Mouse (Mus musculus) hindbrain, embryonic 12.5 days (tissue): Measurements from ENCODE around the gene Tmem259. TPM values are rescaled to one million over a fixed set of nuclear protein-coding genes. Genes with fewer than 3 reads are reported as not detected.

Experiments used
- ATAC-seq: fragments of 200-750 bp; cut with Nextera tagmentation; 2 replicates; pipeline ENCODE4 v1.8.0; 2017; ENCODE audit warnings: moderate TSS enrichment; ENCODE audit not compliant: low FRiP score
- H3K27ac ChIP-seq: fragments of 300-500 bp; sonication (generic); 2 replicates; pipeline ENCODE4 v1.5.1; 2016; ENCODE audit warnings: mild to moderate bottlenecking
- H3K27me3 ChIP-seq: fragments of 300-500 bp; sonication (generic); 2 replicates; pipeline ENCODE4 v1.6.1; 2016; ENCODE audit warnings: mild to moderate bottlenecking
- H3K36me3 ChIP-seq: fragments of 300-500 bp; sonication (generic); 2 replicates; pipeline ENCODE4 v1.6.1; 2016; ENCODE audit warnings: mild to moderate bottlenecking
- H3K4me1 ChIP-seq: fragments of 300-500 bp; sonication (generic); 2 replicates; pipeline ENCODE4 v1.6.1; 2016
- H3K4me2 ChIP-seq: fragments of 300-500 bp; sonication (generic); replicated peaks from 2 replicates; pipeline ENCODE4 v1.6.1; 2016; ENCODE audit warnings: mild to moderate bottlenecking
- H3K4me3 ChIP-seq: fragments of 300-500 bp; sonication (generic); 2 replicates; pipeline ENCODE4 v1.5.1; 2016; ENCODE audit warnings: mild to moderate bottlenecking
- H3K9ac ChIP-seq: fragments of 300-500 bp; sonication (generic); 2 replicates; pipeline ENCODE4 v1.6.1; 2016; ENCODE audit warnings: mild to moderate bottlenecking, moderate library complexity
- H3K9me3 ChIP-seq: fragments of 300-500 bp; sonication (generic); replicated peaks from 2 replicates; pipeline ENCODE4 v1.6.1; 2016; ENCODE audit warnings: mild to moderate bottlenecking
- WGBS: fragments of 180-500 bp; shearing (Covaris S2); methylation state at CpG from one replicate; pipeline ENCODE4 v1.1.7; 2016; 5-methylcytosine and 5-hydroxymethylcytosine counted together
- polyA plus RNA-seq: library from polyadenylated mRNA; unstranded; fragments of >200 nt; fragmentation: Nextera tagmentation; extraction: Ambion mirVana; gene quantifications from 2 replicates; pipeline ENCODE4 v1.2.1, GENCODE M21; 2016

Gene Tmem259
- polyA plus RNA-seq, 1 experiment from 2014 or later = 25.5 TPM

- Histone ChIP-seq H3K4me3 (peak overlapping the region; percentile 89), H3K4me1 (peaks cover 51% of the 10 kb centered on the region), H3K27me3 (peaks cover 11% of the 10 kb centered on the region), H3K4me2 (peak overlapping the region; percentile 84), H3K9me3 (no peaks in the 10 kb centered on the region), H3K36me3 (peaks cover 23% of the 10 kb centered on the region), H3K9ac (peak overlapping the region; percentile 95), H3K27ac (peak overlapping the region; percentile 96)
- no peak for ATAC-seq
- WGBS = under 1% methylated on average over 24 of the region's 29 CpGs
Measured at GRCm38 (mm10) chr10:79928030-79928694, 56.0 kb downstream of the Tmem259 start.

GRCm38 (mm10) chr10:79927324-79928029 lies 56.7 kb downstream of the Tmem259 start:
- peak overlapping the region; percentile 95 for H3K9ac ChIP-seq
- WGBS = under 1% methylated on average over 54 of the region's 54 CpGs
- peaks cover 45% of the 10 kb centered on the region for H3K4me1 ChIP-seq
- no peaks in the 10 kb centered on the region for H3K9me3 ChIP-seq
- peaks cover 18% of the 10 kb centered on the region for H3K36me3 ChIP-seq
- peak; percentile 36 for ATAC-seq
- H3K27me3 ChIP-seq = peaks cover 18% of the 10 kb centered on the region
- H3K4me2 ChIP-seq = peak overlapping the region; percentile 84
- H3K27ac ChIP-seq = peak overlapping the region; percentile 96
- peak overlapping the region; percentile 89 for H3K4me3 ChIP-seq

GRCm38 (mm10) chr10:79926491-79927323 lies 57.4 kb downstream of the Tmem259 start, which contains the start of gene Arid3a:
TSS of gene Arid3a (plus strand) at chr10:79927043.
- Histone ChIP-seq H3K4me1 (peaks cover 39% of the 10 kb centered on the region), H3K27me3 (peaks cover 25% of the 10 kb centered on the region), H3K9me3 (no peaks in the 10 kb centered on the region), H3K4me3 (peak within 1 kb of the TSS; percentile 89), H3K27ac (peak within 1 kb of the TSS; percentile 96), H3K36me3 (peaks cover 10% of the 10 kb centered on the region), H3K4me2 (peak within 1 kb of the TSS; percentile 84), H3K9ac (peak within 1 kb of the TSS; percentile 95)
- under 1% methylated on average over 63 of the region's 63 CpGs for WGBS
- ATAC-seq = peak; percentile 74

- H3K9me3 ChIP-seq = no peaks in the 10 kb centered on the region
- no peak for ATAC-seq
- H3K27ac ChIP-seq = no peak overlapping the region
- peak overlapping the region; percentile 95 for H3K9ac ChIP-seq
- peaks cover 2% of the 10 kb centered on the region for H3K36me3 ChIP-seq
- peaks cover 46% of the 10 kb centered on the region for H3K4me1 ChIP-seq
- H3K4me3 ChIP-seq = peak overlapping the region; percentile 89
- peak overlapping the region; percentile 84 for H3K4me2 ChIP-seq
- WGBS = 11% methylated on average over 15 of the region's 15 CpGs
- peaks cover 33% of the 10 kb centered on the region for H3K27me3 ChIP-seq
Measured at GRCm38 (mm10) chr10:79925785-79926490, 58.2 kb downstream of the Tmem259 start.

GRCm38 (mm10) chr10:79924998-79925784 lies 58.9 kb downstream of the Tmem259 start:
- Histone ChIP-seq H3K36me3 (no peaks in the 10 kb centered on the region), H3K4me3 (no peak overlapping the region), H3K27me3 (peaks cover 40% of the 10 kb centered on the region), H3K4me2 (peak overlapping the region; percentile 84; the same call in 1 of the 2 replicates), H3K9me3 (no peaks in the 10 kb centered on the region), H3K4me1 (peaks cover 45% of the 10 kb centered on the region), H3K27ac (no peak overlapping the region), H3K9ac (no peak overlapping the region)
- WGBS = 11% methylated on average over 29 of the region's 29 CpGs
- ATAC-seq = no peak

Other genes starting within 250 kb of the Tmem259 start
- gene Polrmt, start 237.7 kb downstream of the Tmem259 start, polyA plus RNA-seq = 42.7 and 47.5 TPM in 2 replicates
- gene Fgf22, start 229.3 kb downstream of the Tmem259 start, polyA plus RNA-seq = 0.42 and 0.72 TPM in 2 replicates
- 103 and 108 TPM in 2 replicates for gene Rnf126, start 217.4 kb downstream of the Tmem259 start, polyA plus RNA-seq
- 2.3 and 2.7 TPM in 2 replicates for gene Fstl3, start 207.1 kb downstream of the Tmem259 start, polyA plus RNA-seq
- 0.23 and 0.30 TPM in 2 replicates for gene Prss57, start 193.4 kb downstream of the Tmem259 start, polyA plus RNA-seq
- 189 and 198 TPM in 2 replicates for gene Palm, start 190.8 kb downstream of the Tmem259 start, polyA plus RNA-seq
- 1.3 and 2.1 TPM in 2 replicates for gene Misp, start 163.3 kb downstream of the Tmem259 start, polyA plus RNA-seq
- gene Ptbp1, start 129.9 kb downstream of the Tmem259 start, polyA plus RNA-seq = 201 and 211 TPM in 2 replicates
- 11.8 and 14.1 TPM in 2 replicates for gene Prtn3, start 109.9 kb downstream of the Tmem259 start, polyA plus RNA-seq
- gene Plppr3, start 109.7 kb downstream of the Tmem259 start, polyA plus RNA-seq = 289 and 290 TPM in 2 replicates
- 0.56 TPM in 1 of 2 replicates, not detected in the other for gene Elane, start 98.1 kb downstream of the Tmem259 start, polyA plus RNA-seq
- not detected in 2 replicates for gene Cfd, start 93.5 kb downstream of the Tmem259 start, polyA plus RNA-seq
- gene Med16, start 75.4 kb downstream of the Tmem259 start, polyA plus RNA-seq = 63.3 and 70.0 TPM in 2 replicates
- 25.5 and 54.9 TPM in 2 replicates for gene Gm26602, start 73.5 kb downstream of the Tmem259 start, polyA plus RNA-seq
- 1.2 and 1.6 TPM in 2 replicates for gene Kiss1r, start 67.4 kb downstream of the Tmem259 start, polyA plus RNA-seq
- 173 and 184 TPM in 2 replicates for gene R3hdm4, start 63.1 kb downstream of the Tmem259 start, polyA plus RNA-seq
- gene Arid3a, start 57.3 kb downstream of the Tmem259 start, polyA plus RNA-seq = 4.7 and 5.3 TPM in 2 replicates
- gene Wdr18, start 24.2 kb downstream of the Tmem259 start, polyA plus RNA-seq = 89.4 and 100 TPM in 2 replicates
- 0.23 and 0.44 TPM in 2 replicates for gene Grin3b, start 13.6 kb downstream of the Tmem259 start, polyA plus RNA-seq
- 178 and 204 TPM in 2 replicates for gene Cnn2, start 4.3 kb upstream of the Tmem259 start, polyA plus RNA-seq
- gene Abca7, start 12.2 kb upstream of the Tmem259 start, polyA plus RNA-seq = 6.9 and 7.7 TPM in 2 replicates
- gene Arhgap45, start 32.3 kb upstream of the Tmem259 start, polyA plus RNA-seq = 8.7 and 8.9 TPM in 2 replicates
- gene Polr2e, start 55.5 kb upstream of the Tmem259 start, polyA plus RNA-seq = 163 and 171 TPM in 2 replicates
- gene Gpx4, start 62.8 kb upstream of the Tmem259 start, polyA plus RNA-seq = 449 and 484 TPM in 2 replicates
- gene Sbno2, start 121.2 kb upstream of the Tmem259 start, polyA plus RNA-seq = 15.1 TPM in 2 replicates
- gene Stk11, start 131.5 kb upstream of the Tmem259 start, polyA plus RNA-seq = 13.1 and 16.1 TPM in 2 replicates
- 351 and 385 TPM in 2 replicates for gene Atp5d, start 154.3 kb upstream of the Tmem259 start, polyA plus RNA-seq
- gene Cbarp, start 156.5 kb upstream of the Tmem259 start, polyA plus RNA-seq = 18.4 and 22.3 TPM in 2 replicates
- 42.1 and 54.5 TPM in 2 replicates for gene Midn, start 163.9 kb upstream of the Tmem259 start, polyA plus RNA-seq
- 235 and 271 TPM in 2 replicates for gene Cirbp, start 181.7 kb upstream of the Tmem259 start, polyA plus RNA-seq
- 12.0 and 13.3 TPM in 2 replicates for gene 1600002K03Rik, start 188.6 kb upstream of the Tmem259 start, polyA plus RNA-seq
- 49.3 and 50.5 TPM in 2 replicates for gene Efna2, start 195.2 kb upstream of the Tmem259 start, polyA plus RNA-seq
- gene Mum1, start 242.1 kb upstream of the Tmem259 start, polyA plus RNA-seq = 50.0 and 58.8 TPM in 2 replicates